Mouse (Mus musculus): ENCODE results near the gene Oasl2.
A peak's percentile ranks its signal among the peaks of the same experiment; 100 is the strongest.
"Not testable (repeated sequence)": the region's sequence is repeated elsewhere in the genome, so short reads cannot be mapped to it uniquely, and the experiment has no call there.

Gene Oasl2

DNA sequence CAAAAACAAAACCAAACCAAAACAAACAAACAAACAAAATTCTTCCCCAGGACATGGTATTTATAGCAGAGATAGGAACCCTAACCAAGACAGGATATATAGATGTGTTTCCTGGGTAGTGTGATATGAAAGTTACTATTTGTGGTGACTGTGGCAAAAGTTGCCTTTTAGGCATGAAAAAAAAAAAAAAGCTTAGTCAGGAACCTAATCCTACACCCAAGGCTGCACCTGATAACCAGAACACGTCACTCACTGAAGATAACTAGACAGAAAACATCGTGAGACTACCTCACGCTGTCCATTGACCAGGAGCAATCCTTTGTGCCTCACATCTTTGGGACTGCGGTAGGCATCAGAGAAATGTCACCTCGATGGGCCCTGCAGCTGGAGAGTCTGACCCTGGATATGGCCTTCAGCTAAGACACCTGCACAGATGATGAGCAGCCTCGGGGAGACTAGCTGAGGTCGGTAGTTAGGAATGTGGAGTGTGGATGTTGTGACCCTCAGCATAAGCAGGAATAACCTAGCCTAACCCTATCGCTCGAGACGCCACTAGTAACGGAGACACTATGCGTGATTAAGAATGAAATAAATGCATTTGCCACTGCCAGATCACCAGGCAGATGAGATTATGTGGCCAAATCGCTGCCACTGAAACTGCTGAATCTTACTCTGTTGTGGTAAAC, at the start of gene Oasl2:
Oasl2 (plus strand) TSS at position 249 of the 686 bp plus-strand sequence.
- DNase-seq, result no peak

DNA sequence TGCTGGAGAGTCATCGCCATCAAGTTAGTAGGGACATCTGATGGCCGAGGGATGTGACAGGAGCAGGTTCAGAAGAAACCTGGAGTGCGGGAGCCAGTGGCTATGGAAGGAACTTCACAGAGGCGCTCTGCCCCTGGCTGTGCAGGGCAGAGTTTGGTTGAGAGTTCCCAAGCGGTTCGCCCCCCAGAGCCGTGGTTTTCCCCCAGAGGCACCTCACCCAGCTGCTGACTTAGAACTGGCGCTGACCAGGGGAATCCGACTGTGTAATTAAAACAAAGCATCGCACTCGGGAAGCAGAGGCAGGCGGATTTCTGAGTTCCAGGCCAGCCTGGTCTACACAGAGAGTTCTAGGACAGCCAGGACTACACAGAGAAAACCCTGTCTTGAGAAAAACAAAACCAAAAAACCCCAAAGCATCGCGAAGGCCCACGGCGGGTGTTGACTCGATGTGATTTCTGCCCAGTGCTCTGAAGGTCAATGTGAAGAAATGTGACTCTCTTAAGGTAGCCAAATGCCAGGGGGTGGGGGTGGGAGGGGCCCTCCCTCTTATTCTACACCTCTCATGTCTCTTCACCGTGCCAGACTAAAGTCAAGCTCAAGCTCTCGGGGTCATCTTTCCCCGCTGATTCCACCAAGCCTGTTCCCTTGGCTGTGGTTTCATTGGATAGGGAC, 45.0 kb upstream of the Oasl2 start:
- DNase-seq, result no peak

DNA sequence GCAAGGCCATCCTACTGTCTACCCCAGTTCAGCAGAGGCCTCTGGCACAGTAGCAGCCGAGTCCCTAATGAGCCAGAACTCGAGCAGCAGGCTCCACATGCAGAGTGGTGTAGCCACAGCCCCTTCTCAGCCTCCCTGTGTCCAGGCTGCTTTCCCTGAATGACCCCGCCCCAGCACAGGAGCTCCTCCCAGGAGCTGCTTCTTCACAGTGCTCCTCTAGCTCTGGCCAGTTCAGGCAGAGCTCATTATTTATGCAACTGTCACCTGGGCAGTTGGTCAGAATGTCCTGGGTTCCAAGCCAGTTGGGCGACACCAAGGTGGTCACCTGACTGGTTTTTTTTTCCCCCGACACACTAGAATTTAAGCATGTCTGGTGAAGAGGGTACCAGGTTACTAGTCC, 43.4 kb upstream of the Oasl2 start, which contains the start of gene 4930519G04Rik:
4930519G04Rik (plus strand) TSS at position 301 of the 400 bp plus-strand sequence.
- not testable (repeated sequence) for DNase-seq

DNA sequence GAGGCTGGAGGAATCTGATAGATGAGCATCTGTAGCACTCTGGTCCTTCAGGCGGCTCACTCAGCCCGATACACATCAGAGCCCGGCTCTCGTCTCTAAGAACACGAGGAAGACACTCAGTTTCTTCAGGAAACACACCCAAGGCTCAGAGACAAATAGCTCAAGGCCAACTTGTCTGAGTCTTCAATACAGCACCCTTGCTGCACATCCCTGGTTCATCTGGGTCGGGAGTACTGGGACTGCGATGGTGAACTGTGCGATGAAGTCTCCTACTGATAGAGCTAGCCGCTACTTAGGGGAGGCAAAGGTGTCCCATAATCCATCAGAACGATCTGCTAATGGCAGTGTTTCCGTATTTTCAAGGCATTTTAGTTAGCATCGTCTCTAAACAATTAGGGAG, 38.2 kb upstream of the Oasl2 start, which contains the start of gene Gm9936:
Gm9936 (minus strand) TSS at position 101 of the 400 bp plus-strand sequence.
- DNase-seq, result no peak

DNA sequence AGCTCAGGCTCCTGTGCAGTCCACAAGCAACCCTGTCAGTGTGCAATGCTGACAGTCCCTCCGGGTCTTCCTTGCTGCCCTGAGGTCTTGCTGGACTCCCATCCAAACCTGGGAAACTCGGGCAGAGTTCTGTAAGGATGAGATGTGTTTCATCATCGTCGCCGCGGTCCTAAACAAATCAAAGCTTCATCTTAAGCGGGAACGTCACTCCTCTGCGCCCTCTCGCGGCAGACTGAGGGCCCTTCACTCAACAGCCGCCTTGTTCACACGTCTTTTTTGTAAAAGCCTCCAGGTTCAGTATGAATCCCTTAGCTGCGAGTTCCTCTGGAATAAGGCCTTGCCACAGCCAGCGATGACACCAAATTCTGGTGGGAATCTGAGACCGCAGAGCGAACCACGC, 37.5 kb upstream of the Oasl2 start:
- peak; percentile 54 to 85 for DNase-seq

DNA sequence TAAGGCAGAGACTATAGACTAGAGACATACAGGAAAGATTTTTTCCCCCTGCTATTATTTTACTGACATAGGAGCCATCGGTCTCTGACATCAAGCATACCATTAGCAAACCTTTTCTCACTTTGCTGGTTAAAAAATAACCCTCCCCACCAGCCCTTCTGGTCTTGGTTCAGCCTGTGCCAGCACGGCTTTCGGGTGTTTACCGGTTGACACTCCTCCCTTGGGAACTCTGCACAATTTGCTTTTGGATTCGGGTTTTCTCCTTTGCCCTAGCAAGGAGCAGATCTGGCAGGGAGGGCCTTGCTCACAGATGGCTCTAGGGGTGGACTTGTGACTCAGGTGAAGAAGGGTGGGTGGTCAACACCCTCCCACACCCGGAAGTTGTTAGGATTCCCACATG, 35.0 kb upstream of the Oasl2 start:
- DNase-seq, result peak; percentile 50 to 73

DNA sequence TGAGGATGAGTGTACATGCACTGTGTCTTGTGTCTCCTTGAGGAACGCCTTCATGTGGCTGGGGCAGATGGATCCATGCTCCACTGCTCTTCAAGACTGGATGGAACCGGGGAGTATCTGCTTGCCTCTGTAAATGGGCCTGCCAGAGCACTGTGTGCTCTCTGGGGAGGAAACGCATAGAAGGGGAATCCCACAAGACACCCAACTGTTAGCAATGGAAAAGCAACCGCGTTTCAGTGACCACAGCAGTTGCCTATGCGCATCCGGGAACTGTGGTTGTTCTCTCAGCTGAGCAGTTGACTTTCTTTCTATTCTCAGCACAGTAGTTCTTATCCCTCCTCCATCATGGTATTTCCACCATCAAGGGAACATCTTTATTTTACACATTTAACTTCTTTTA, 31.9 kb upstream of the Oasl2 start:
- DNase-seq, result no peak

DNA sequence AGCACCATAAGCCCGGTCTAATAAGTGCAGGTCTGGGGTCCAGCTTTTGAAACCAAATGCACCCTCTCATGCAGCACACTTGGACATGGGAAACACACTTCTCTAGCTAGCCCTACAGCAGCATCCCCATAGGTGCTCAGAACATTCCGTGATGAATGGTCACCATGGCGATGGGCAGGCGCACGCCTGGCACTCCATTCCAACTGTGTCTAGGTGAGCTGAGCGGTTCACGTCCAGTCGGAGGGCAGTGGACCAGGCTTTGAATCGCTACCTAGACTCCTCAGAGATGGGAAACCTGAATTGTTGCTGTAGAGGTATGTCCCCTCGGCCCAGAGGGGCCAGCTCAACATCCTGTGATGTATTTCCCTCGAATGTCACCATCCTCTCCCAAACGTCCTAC, 31.5 kb upstream of the Oasl2 start:
- DNase-seq, result no peak

DNA sequence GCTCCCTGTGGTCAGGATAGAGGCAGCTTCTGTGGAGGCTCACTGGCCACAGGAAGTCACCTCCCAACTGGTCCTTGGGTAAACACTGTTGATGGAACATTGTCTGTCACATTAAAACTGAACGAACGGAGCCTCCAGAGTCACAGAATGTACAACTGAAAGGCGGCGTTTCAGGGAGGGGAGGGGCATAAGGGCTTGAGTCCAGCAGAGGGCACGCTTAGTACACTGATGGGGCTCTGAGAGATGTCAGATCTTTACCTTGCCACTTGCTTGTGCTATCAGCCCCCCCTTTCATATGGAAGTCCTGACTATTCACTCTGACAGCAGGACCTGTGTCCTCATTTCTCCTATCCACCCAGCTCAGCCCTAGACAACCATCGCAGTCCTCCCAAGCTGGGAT, 20.9 kb upstream of the Oasl2 start:
- peak; percentile 41 to 68 for DNase-seq

DNA sequence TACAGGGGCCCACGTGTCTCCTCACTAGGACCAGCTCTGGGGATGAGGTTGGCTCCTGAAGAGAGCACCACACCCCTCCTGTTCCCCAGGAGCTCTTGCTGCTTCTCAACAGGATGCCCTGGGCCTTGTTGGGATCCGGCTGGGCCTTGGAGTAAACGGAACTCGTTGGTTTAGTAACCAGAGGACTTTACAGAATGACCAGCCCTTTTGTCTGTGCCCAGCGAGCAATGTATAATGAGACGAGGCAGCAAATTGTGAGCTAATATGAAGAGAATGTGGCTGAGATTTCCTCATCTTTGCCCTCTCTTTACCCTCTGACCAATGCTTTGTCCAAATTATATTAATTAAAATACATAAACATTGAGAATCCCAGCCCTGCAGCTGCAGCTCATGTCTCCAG, 20.4 kb upstream of the Oasl2 start:
- DNase-seq, result no peak

DNA sequence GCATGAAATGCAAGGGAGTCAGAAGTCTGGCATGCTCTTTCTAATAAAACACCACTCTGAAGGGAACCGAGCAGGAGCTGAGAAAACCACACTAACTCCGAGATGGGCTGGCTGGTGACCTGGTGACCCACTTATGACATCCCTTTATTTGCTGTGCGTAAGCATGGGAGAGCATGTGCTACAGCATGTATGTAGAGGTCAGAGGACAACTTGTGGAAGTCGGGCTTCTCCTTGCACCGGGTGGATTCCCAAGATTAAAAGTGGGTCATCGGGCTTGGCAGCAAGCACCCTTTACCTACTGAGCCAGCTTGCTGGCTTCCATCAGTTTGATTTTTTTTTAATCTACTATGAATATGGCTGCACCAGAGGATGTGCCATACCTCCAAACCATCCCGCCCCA, 19.2 kb upstream of the Oasl2 start:
- DNase-seq, result no peak

DNA sequence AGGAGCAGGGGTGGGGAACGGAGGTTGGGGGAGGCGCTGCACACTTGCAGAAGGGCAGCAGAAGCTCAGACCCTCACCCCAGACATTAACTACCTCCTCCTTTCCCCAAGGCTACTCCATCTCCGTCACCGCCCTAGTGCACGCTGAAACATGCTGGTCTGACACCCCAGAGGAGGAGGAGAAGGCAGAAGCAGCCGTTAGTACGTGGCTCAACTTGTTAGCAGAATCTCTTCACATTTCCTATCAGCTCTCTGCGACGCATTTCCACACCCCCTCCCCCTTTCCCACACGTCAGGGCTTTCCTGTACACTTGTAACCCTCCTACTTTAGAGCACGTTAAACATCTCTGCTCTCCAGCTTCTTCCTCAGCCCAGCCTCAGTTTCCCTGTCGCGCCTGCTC, 17.3 kb upstream of the Oasl2 start:
- DNase-seq, result no peak

DNA sequence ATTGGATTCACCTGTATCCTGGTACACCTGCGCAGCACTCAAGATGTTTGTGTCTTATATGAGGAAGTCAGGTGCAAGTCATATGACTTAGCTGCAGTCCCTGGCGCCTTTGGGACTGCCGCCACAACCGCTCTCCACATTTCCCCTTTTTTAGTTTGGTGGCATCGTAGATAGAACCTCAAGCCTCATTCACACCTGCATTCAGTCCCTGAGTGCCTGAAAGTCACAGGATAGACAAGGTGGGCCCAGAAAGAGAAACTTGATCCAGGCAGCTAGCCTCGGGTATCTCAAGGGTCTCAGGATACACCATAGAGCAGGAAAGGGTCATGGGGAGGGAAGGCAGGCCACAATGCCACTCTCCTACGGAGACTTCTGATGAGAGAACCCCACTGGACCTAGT, 14.4 kb upstream of the Oasl2 start:
- DNase-seq, result not testable (repeated sequence)

DNA sequence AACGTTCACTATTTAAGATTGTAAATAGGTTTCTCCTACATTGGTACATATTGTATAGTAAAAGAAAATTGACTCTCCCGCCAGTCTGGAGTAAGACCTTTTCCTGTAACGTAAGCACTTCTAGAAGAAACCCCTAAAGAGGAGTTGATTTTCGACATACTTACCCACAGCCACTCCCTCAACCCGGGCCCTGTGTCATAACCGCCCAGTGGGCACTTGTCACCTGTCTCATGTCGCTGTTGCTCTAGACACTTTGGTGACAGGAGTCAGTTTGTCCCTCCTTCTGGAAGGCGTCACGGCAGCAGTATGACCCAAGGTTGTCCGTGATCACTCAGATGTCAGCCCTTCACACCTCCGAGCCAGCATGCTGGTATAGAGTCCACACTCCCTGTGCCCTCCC, 13.7 kb upstream of the Oasl2 start:
- DNase-seq, result no peak

DNA sequence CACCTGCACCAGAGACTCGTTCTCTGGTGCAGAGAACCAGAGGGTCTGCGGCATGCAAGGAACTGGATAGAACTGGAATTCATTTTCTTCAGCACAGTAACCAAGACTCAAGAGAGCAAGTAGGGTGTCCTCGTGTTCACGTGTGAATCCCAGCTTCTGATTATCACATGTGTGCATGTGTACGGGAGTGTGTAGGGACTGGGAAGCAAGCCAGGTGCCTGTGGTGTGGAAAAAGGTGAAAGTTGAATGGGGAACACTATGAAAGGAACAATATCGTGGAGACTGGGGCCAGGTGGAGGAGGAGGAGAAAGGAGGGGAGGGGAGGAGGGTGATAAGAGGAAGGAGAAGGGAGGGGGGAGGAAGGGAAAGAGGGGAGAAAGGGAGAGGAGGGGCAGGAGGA, 9.9 kb upstream of the Oasl2 start:
- peak in 1 of 2 experiments; percentile 19 for DNase-seq

DNA sequence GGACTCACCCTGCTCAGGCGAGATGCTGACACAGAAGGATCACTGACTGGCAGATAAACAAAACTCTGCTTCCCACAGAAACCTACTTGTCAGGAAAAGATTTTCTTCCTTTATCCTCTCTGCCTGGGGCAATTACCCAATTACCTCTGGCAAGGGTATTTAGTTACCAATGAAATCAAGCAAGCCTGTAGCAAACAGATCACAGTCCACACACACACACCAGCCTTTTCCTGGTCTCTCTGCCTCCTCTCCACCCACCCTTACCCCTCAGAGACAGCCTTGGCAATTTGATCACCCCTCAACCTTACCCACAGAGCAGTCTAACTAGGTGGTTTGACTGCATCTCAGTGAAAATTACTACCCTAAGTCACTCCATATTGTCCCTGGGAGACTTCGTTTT, 7.7 kb upstream of the Oasl2 start:
- no peak for DNase-seq

DNA sequence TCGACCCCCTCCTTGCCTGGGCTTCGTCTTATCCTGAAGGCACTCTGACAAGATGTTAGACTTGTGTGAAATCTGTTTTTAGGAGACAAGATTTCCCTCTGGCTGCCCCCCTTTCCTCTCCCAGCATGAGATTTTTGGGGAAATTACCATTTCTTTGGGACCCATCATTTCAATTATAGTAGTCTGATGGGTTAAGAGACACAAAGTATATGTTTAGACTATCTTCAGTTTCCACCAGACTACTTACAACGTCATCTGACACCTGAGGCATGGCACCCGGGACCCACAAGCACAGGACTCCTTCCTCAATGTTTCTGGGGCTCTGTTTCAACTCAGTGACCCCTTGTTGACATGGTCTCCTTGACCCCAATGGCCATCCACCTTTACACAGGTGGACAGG, 1.2 kb upstream of the Oasl2 start:
- no peak for DNase-seq

DNA sequence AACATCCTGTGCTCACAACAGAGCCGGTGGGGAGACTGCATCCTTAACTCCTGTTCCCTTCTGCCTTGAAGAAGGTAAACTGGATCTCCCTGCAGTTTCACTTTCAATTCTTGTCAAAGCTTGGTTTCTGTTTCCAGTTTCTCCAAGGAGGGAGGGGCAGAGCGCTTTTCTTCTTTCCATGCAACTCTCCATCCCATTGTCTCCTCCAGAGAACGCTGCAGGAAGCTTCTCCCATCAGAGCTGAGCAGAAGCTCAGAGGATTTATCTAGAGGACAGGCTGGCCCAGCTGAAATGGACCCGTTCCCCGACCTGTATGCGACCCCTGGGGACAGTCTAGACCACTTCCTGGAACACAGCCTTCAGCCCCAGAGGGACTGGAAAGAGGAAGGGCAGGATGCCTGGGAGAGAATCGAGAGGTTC, 648 bp downstream of the Oasl2 start:
- DNase-seq, result peak; percentile 60 to 73

DNA sequence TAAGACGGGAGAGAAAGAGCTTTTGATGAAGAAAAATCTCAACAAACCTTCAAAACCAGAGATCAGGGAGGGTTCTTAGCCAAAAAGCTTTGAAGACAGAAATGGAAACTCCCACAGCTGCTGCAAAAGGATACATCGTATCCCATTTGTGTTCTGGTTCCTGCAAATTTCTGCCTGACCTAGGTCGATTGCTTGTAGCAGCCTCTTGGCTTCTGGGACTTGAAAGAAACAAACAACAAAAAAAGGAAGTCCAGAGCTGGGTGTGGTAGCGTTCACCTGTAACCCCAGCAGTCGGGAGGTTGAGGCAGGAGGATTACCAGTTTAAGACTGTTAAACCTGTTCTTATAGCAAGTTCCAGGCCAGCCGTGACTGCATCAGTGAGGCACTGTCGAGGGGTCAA, 2.1 kb downstream of the Oasl2 start:
- no peak for DNase-seq

DNA sequence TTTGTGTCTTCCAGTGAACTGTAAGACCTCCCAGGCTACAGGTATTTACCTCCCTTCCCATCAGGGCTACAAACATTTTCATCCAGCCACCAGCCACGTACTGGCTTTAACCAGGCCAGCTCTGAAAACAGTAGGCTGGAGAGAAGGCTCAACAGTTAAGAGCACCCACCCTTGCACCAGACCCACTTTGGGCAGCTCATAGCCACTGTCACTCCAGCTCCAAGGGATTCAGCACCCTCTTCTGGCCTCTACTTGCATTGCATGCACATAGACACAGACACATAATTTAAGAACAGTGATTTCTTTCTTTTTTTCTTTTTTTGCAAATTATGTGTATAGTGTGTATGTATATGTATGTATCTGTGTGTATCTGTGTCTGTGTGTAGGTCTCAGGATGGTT, 5.7 kb downstream of the Oasl2 start:
- DNase-seq, result peak; percentile 42 to 81

DNA sequence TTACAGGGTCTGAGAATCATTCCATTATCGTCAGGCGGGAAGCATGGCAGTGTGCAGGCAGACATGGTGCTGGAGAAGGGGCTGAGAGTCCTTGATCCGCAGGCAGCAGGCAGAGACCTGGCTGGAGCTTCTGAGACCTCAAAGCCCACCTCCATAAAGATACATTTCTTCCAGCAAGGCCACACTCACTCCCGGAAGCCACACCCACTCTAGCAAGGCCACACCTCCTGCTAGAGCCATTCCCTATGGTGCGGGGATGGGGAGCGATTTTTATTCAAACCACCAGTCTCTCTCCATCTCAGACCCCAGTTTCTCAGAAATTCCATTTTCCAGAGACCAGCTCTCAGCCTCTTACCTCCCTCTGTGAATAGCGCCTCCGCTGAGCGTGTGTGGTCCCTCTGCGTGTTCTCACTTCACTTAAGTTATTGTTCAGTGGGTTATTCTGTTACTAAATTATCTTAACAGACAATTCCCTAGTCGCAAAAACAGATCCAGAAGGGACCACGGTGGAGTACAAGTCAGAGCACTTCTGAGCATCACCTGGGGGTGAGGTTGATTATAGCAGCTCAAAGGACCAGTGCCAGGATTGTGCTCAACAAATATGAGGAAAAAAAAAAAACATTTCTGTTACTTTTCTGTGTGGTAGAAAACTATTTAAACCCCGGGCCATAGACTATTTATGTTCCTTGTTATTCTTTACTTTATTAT, 12.0 kb downstream of the Oasl2 start:
- no peak for DNase-seq

DNA sequence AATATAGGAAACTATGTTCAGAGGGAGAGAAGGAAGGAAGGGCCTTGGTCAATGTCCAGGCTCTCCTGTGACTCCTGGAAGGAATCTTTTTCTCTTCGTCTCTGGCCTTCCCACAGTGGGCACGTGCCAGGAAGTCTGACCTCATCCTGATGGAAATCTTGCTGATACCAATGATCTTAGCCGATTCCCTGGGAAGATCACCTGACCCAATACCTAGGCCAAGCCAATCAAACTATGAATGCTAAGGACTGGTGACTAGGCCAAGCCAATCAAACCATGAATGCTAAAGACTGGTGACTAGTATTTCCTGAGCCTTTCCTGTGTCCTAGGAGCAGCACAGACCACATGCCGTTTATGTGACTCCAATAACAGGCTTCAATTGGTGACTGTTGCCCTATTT, 16.9 kb downstream of the Oasl2 start:
- DNase-seq, result peak; percentile 42 to 46

DNA sequence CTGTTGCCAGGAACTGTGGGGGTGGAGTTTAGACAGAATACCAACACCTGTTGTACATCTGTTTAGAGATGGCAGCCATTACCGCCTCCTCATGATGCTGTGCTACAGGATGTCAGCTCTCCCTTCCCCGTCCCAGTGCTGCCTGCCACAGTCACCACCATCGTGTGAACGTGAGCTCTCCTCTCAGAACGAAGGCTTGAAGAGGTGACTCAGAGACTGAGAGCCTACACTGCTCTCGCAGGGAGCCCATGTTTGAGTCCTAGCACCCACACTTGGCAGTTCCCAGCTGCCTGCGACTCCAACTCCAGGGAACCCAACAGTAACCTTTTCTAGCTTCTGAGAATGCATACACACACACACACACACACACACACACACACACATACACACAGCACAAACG, 18.1 kb downstream of the Oasl2 start:
- DNase-seq, result no peak

DNA sequence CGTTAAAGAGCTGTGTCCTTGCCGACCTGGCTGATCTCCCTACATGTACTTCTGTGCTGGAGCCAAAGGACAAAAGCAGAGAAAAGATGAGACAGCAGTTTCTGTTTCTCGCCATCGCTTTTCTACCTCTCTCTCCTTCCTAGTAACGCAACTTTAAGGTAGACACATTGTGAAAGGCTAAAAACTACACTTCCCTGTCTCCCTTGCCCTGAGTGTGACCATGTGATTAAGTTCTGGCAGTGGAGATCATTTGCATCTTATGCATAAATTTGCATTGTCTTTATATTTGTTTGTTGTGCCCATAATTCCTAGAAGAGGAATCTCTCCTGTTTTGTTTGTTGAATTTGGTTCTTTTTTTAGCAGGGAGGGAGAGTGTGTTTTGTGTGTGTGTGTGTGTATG, 19.1 kb downstream of the Oasl2 start:
- DNase-seq, result no peak

Data from kidney, postnatal 36 days (tissue).